Mouse (Mus musculus): Measurements from ENCODE around the gene Trp53tg5. TPM values are rescaled to one million over a fixed set of nuclear protein-coding genes. Genes with fewer than 3 reads are reported as not detected.

Trp53tg5 gene
- polyA plus RNA-seq, 1 experiment from 2014 or later = not detected

- no peak for TF ChIP-seq CTCF (IDR thresholded peaks at IDR 0.05; ENCODE audit: low read depth)
- Histone ChIP-seq H3K9ac (no peak overlapping the region), H3K4me2 (no peak overlapping the region), H3K27me3 (ENCODE audit: insufficient read depth, low read length) (no peaks in the 10 kb centered on the region), H3K27ac (ENCODE audit: low read depth) (0 out of 2 replicates have a peak overlapping the region, but pooled peaks have one; percentile 0), H3K9me3 (ENCODE audit: low read depth, low read length) (no peaks in the 10 kb centered on the region), H3K36me3 (ENCODE audit: insufficient read depth) (no peaks in the 10 kb centered on the region), H3K4me3 (ENCODE audit: low read depth, low read length) (no peak overlapping the region), H3K4me1 (ENCODE audit: insufficient read depth) (peaks cover 29% of the 10 kb centered on the region)
- no peak for ATAC-seq (ENCODE audit: insufficient read depth)
- WGBS = 65% methylated on average over 6 of the region's 6 CpGs
- DNase-seq = no peak
Measured at GRCm38 (mm10) chr2:164455421-164456190, 17.9 kb downstream of the Trp53tg5 start.

DNA sequence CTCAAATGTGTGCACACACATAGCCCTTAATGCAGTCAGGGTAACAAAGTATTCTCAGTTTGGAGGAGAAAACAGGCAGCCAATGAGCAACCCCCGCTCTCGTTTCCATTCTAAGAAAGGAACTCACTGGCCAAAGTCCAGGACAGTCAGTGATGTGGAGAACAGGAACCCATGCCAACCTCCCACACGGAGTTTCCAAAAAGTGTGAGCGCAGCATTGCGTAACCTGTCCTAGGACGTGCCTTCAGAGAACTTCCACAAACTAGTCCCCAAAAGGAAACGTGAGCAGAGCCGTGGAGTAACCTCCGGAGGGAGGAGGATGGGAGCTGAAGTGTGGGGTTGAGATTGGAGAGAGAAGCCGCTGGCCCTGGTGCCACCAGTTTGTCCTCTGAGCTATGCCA, 18.7 kb downstream of the Trp53tg5 start:
- ATAC-seq (ENCODE audit: insufficient read depth) (0 out of 2 replicates have a peak, but pooled peaks have one; percentile 16), DNase-seq (peak; percentile 83)
- 47% methylated on average over 10 of the region's 10 CpGs for WGBS
- H3K4me3 ChIP-seq (ENCODE audit: low read depth, low read length) = no peak overlapping the region
- H3K4me1 ChIP-seq (ENCODE audit: insufficient read depth) = peaks cover 29% of the 10 kb centered on the region
- no peak overlapping the region for H3K4me2 ChIP-seq
- H3K36me3 ChIP-seq (ENCODE audit: insufficient read depth) = no peaks in the 10 kb centered on the region
- H3K27me3 ChIP-seq (ENCODE audit: insufficient read depth, low read length) = no peaks in the 10 kb centered on the region
- peak overlapping the region; percentile 30; the same call in 1 of the 2 replicates for H3K27ac ChIP-seq (ENCODE audit: low read depth)
- no peak overlapping the region for H3K9ac ChIP-seq
- TF ChIP-seq CTCF (IDR thresholded peaks at IDR 0.05; ENCODE audit: low read depth) = no peak
- H3K9me3 ChIP-seq (ENCODE audit: low read depth, low read length) = no peaks in the 10 kb centered on the region

- Histone ChIP-seq H3K4me2 (no peak overlapping the region), H3K4me3 (ENCODE audit: low read depth, low read length) (no peak overlapping the region), H3K27ac (ENCODE audit: low read depth) (no peak overlapping the region), H3K27me3 (ENCODE audit: insufficient read depth, low read length) (no peaks in the 10 kb centered on the region), H3K9ac (no peak overlapping the region), H3K36me3 (ENCODE audit: insufficient read depth) (no peaks in the 10 kb centered on the region), H3K4me1 (ENCODE audit: insufficient read depth) (peaks cover 32% of the 10 kb centered on the region), H3K9me3 (ENCODE audit: low read depth, low read length) (no peaks in the 10 kb centered on the region)
- DNase-seq (no peak), ATAC-seq (ENCODE audit: insufficient read depth) (no peak)
- WGBS = 62% methylated on average over 7 of the region's 7 CpGs
- no peak for TF ChIP-seq CTCF (IDR thresholded peaks at IDR 0.05; ENCODE audit: low read depth)
Measured at GRCm38 (mm10) chr2:164453887-164454500, 19.5 kb downstream of the Trp53tg5 start.

GRCm38 (mm10) chr2:164453047-164453757, 20.3 kb downstream of the Trp53tg5 start:
- H3K27ac ChIP-seq (ENCODE audit: low read depth) = peak overlapping the region; percentile 50; the same call in 1 of the 2 replicates
- no peak for TF ChIP-seq CTCF (IDR thresholded peaks at IDR 0.05; ENCODE audit: low read depth)

GRCm38 (mm10) chr2:164452000-164452676, 21.4 kb downstream of the Trp53tg5 start:
- peak; percentile 55; the same call in 1 of the 2 replicates for ATAC-seq (ENCODE audit: insufficient read depth)
- 0 out of 2 replicates have a peak, but pooled peaks have one; percentile 9 for TF ChIP-seq CTCF (IDR thresholded peaks at IDR 0.05; ENCODE audit: low read depth)

More at GRCm38 (mm10) chr2:164453047-164453757, 20.3 kb downstream of the Trp53tg5 start:
- Histone ChIP-seq H3K27me3 (ENCODE audit: insufficient read depth, low read length) (no peaks in the 10 kb centered on the region), H3K36me3 (ENCODE audit: insufficient read depth) (no peaks in the 10 kb centered on the region), H3K9ac (no peak overlapping the region), H3K9me3 (ENCODE audit: low read depth, low read length) (no peaks in the 10 kb centered on the region), H3K4me1 (ENCODE audit: insufficient read depth) (peaks cover 34% of the 10 kb centered on the region), H3K4me2 (no peak overlapping the region), H3K4me3 (ENCODE audit: low read depth, low read length) (no peak overlapping the region)
- 45% methylated on average over 14 of the region's 14 CpGs for WGBS
- ATAC-seq (ENCODE audit: insufficient read depth) = no peak
- no peak for DNase-seq

DNA sequence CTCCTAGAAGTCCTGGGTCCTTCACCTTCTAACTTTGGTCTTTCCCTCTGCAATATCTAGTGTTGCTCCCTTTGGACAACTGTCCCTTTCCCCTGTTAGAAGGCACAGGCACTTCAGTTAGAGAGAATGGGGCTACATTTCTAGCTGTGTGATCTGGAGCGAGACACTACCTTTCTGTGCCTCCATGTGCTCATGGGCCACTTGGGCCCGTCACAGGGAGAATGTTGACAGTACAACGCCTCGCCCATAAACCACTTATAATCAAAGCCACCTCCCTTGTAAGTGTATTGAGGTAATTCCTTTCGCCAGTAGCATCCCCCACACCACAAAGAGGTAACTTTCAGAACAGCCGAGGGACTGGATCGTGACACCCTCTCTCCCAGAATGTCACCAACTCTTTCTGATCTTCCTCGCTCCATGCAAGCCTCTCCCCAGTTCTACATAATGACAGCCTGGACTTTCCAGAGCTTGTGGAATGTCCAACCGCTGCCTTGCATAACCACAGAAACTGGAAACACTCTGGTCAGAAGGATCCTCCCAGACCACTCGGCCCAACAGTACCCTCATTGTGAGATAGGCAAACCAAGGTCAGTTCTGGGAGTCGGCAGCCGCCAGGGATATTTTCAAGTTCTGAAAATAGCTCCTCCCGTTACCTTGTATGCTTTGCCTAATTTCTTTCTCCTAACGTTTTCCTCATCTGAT, 24.0 kb downstream of the Trp53tg5 start:
- Histone ChIP-seq H3K27me3 (ENCODE audit: insufficient read depth, low read length) (no peaks in the 10 kb centered on the region), H3K4me2 (no peak overlapping the region), H3K4me3 (ENCODE audit: low read depth, low read length) (no peak overlapping the region), H3K36me3 (ENCODE audit: insufficient read depth) (no peaks in the 10 kb centered on the region), H3K4me1 (ENCODE audit: insufficient read depth) (peaks cover 22% of the 10 kb centered on the region), H3K9ac (no peak overlapping the region), H3K9me3 (ENCODE audit: low read depth, low read length) (no peaks in the 10 kb centered on the region), H3K27ac (ENCODE audit: low read depth) (no peak overlapping the region)
- WGBS = 72% methylated on average over 14 of the region's 14 CpGs
- no peak for TF ChIP-seq CTCF (IDR thresholded peaks at IDR 0.05; ENCODE audit: low read depth)
- DNase-seq = no peak
- no peak for ATAC-seq (ENCODE audit: insufficient read depth)

More at GRCm38 (mm10) chr2:164452000-164452676, 21.4 kb downstream of the Trp53tg5 start:
- DNase-seq = peak; percentile 78
- WGBS = 32% methylated on average over 13 of the region's 13 CpGs
- Histone ChIP-seq H3K4me2 (no peak overlapping the region), H3K9ac (no peak overlapping the region), H3K9me3 (ENCODE audit: low read depth, low read length) (no peaks in the 10 kb centered on the region), H3K4me1 (ENCODE audit: insufficient read depth) (peaks cover 34% of the 10 kb centered on the region), H3K27me3 (ENCODE audit: insufficient read depth, low read length) (no peaks in the 10 kb centered on the region), H3K27ac (ENCODE audit: low read depth) (no peak overlapping the region), H3K36me3 (ENCODE audit: insufficient read depth) (no peaks in the 10 kb centered on the region), H3K4me3 (ENCODE audit: low read depth, low read length) (no peak overlapping the region)
